Mouse (Mus musculus) embryonic fibroblast, embryonic 13.5 days (primary cell): ENCODE data around the gene Gm20388.

Experiments used
- CTCF ChIP-seq: IDR thresholded peaks from 2 replicates; pipeline ENCODE4 v1.5.1; 2011; ENCODE audit warnings: mild to moderate bottlenecking, control low read depth, low read length, moderate library complexity, borderline replicate concordance; ENCODE audit not compliant: insufficient read depth
- POLR2A ChIP-seq: IDR thresholded peaks from 2 replicates; pipeline ENCODE4 v1.6.1; 2011; ENCODE audit warnings: low read depth, mild to moderate bottlenecking, control low read depth, low read length, moderate library complexity

GRCm38 (mm10) chr8:122282035-122282358 lies 2371.4 kb downstream of the Gm20388 start, which contains the start of gene Zfpm1:
- TF ChIP-seq POLR2A (peak; percentile 56; the same call in 1 of the 2 replicates), CTCF (no peak)
